Mouse (Mus musculus): Measurements from ENCODE around the gene Kitl.

DNA sequence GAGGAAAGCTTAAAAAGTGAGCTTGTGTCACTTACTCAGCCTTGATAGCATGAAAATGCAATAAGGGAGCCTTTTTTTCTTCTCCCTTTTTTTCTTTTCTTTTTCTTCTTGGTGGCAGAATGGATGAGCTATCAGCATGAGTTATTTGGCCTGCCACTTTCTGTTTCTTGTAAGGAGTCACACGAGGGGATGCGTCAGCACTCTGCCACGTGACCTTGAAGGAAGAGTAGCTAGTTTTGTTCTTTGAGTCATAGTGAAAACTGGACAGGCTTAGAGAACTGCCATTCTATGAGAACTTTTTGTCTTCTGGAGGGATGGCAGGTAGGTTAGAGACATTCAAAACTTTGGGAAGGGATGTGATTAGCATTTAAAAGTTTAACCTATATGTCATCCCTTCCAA is 17.1 kb downstream of the Kitl start:
- TF ChIP-seq CTCF (IDR thresholded peaks at IDR 0.05; ENCODE audit: low read depth, low read length): no peak
- no peak for TF ChIP-seq POLR2A (IDR thresholded peaks at IDR 0.05; ENCODE audit: extremely low read depth, insufficient read depth, low read length)
